Mouse (Mus musculus) CH12.LX (cell line): ENCODE data around the gene Eif3k.

Experiments
- CTCF ChIP-seq, 2 experiments: IDR thresholded peaks in 1 of 2; conservative IDR thresholded peaks in 1 of 2; 2 replicates each; pipeline ENCODE4 v1.5.1; 2011 to 2012; ENCODE audit warnings: low read depth in 2 of 2, low read length in 2 of 2, improper control_type of control experiment in 1 of 2, inconsistent platforms in 1 of 2, mild to moderate bottlenecking in 1 of 2, moderate library complexity in 1 of 2
- ETS1 ChIP-seq: conservative IDR thresholded peaks from 2 replicates; pipeline ENCODE4 v1.6.1; 2012; ENCODE audit warnings: low read depth, mild to moderate bottlenecking, inconsistent platforms, low read length, improper control_type of control experiment, moderate library complexity
- POLR2A ChIP-seq: IDR thresholded peaks from 2 replicates; pipeline ENCODE4 v1.6.1; 2011; ENCODE audit warnings: low read depth, mild to moderate bottlenecking, improper control_type of control experiment, low read length
- POLR2AphosphoS2 ChIP-seq: IDR thresholded peaks from 2 replicates; pipeline ENCODE4 v1.6.1; 2011; ENCODE audit warnings: low read depth, low read length, improper control_type of control experiment
- USF2 ChIP-seq: conservative IDR thresholded peaks from 2 replicates; pipeline ENCODE4 v1.6.1; 2011; ENCODE audit warnings: low read depth, low read length, improper control_type of control experiment
- ZNF384 ChIP-seq: IDR thresholded peaks from 2 replicates; pipeline ENCODE4 v1.6.1; 2012; ENCODE audit warnings: low read depth, low read length, improper control_type of control experiment, inconsistent platforms

- TF ChIP-seq USF2 (no peak), CTCF (conservative IDR thresholded peaks at IDR 0.05 in 1 of 2, IDR thresholded peaks at IDR 0.05 in 1 of 2; ENCODE audit: low read depth in 2 of 2, low read length in 2 of 2) (no peak), POLR2AphosphoS2 (no peak), ZNF384 (no peak), POLR2A (no peak), ETS1 (no peak)
These were observed 51.2 kb downstream of the Eif3k start for GRCm38 (mm10) chr7:28930320-28931031.
